Mouse (Mus musculus) embryonic facial prominence, embryonic 11.5 days (tissue): ENCODE measurements around the gene Pgam1. TPM values are rescaled to one million over a fixed set of nuclear protein-coding genes. Genes with fewer than 3 reads are reported as not detected.

Experiments used
- ATAC-seq: fragments of 200-750 bp; cut with Nextera tagmentation; replicated peaks from 2 replicates; pipeline ENCODE4 v1.8.0; 2017; ENCODE audit warnings: low read depth; ENCODE audit not compliant: insufficient number of reproducible peaks, low FRiP score, low TSS enrichment
- DNase-seq: peaks from one replicate; pipeline ENCODE4 v3.0.0-alpha.2; 2015; ENCODE audit warnings: low spot score
- H3K27ac ChIP-seq: fragments of 300-500 bp; sonication (generic); replicated peaks from 2 replicates; pipeline ENCODE4 v1.5.1; 2014; ENCODE audit warnings: mild to moderate bottlenecking, low read depth, low read length, control low read depth
- H3K27me3 ChIP-seq: fragments of 300-500 bp; sonication (generic); 2 replicates; pipeline ENCODE4 v1.6.1; 2014; ENCODE audit warnings: mild to moderate bottlenecking, low read length, moderate library complexity, mixed read lengths; ENCODE audit not compliant: control insufficient read depth, insufficient read depth
- H3K36me3 ChIP-seq: fragments of 300-500 bp; sonication (generic); replicated peaks from 2 replicates; pipeline ENCODE4 v1.6.1; 2014; ENCODE audit warnings: low read depth, mild to moderate bottlenecking, low read length, moderate library complexity, mixed read lengths; ENCODE audit not compliant: control insufficient read depth, insufficient read depth
- H3K4me1 ChIP-seq: fragments of 300-500 bp; sonication (generic); 2 replicates; pipeline ENCODE4 v1.6.1; 2014; ENCODE audit warnings: low read length, mixed read lengths; ENCODE audit not compliant: control insufficient read depth, insufficient read depth
- H3K4me2 ChIP-seq: fragments of 300-500 bp; sonication (generic); 2 replicates; pipeline ENCODE4 v1.6.1; 2014; ENCODE audit warnings: low read depth, mild to moderate bottlenecking, control low read depth, low read length, moderate library complexity
- H3K4me3 ChIP-seq: fragments of 300-500 bp; sonication (generic); 2 replicates; pipeline ENCODE4 v1.5.1; 2014; ENCODE audit warnings: low read depth, low read length, control low read depth
- H3K9ac ChIP-seq: fragments of 300-500 bp; sonication (generic); replicated peaks from 2 replicates; pipeline ENCODE4 v1.6.1; 2014; ENCODE audit warnings: mild to moderate bottlenecking, control low read depth, low read length
- H3K9me3 ChIP-seq: fragments of 300-500 bp; sonication (generic); replicated peaks from 2 replicates; pipeline ENCODE4 v1.6.1; 2016; ENCODE audit warnings: mild to moderate bottlenecking, low read length, inconsistent platforms, mixed read lengths; ENCODE audit not compliant: control insufficient read depth
- WGBS: fragments of 180-500 bp; shearing (Covaris S2); extraction: QIAGEN DNeasy Blood & Tissue Kit; methylation state at CpG from one replicate; pipeline ENCODE4 v1.1.7; 2014; 5-methylcytosine and 5-hydroxymethylcytosine counted together
- polyA plus RNA-seq: library from polyadenylated mRNA; unstranded; fragments of >200 nt; fragmentation: Nextera tagmentation; extraction: Ambion mirVana; gene quantifications from 2 replicates; pipeline ENCODE4 v1.2.1, GENCODE M21; 2014

Gene Pgam1
- polyA plus RNA-seq, 1 experiment from 2014 or later: 787 TPM

DNA sequence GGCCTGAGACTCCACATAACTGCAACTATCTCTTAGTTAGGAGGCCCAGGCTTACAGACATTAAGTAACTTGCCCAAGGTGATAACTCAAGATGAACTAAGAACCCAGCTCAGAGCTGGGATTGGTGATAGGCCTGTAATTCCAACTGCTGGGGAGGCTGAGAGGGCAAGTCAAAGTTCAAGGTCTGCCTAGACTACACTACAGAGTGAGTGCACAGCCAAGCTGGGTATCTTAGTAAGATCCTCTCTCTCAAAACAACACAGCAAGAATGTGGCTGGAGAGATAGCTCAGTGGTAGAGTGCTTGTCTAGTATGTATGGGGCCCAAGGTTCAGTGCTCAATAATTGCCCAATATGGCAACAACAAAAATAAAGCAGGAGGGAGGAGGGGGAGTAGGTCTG, 23.5 kb upstream of the Pgam1 start:
- no peak overlapping the region for H3K9ac ChIP-seq
- H3K27me3 ChIP-seq: no peaks in the 10 kb centered on the region
- H3K4me3 ChIP-seq: no peak overlapping the region
- no peaks in the 10 kb centered on the region; the same call in none of the 2 replicates for H3K36me3 ChIP-seq
- H3K4me1 ChIP-seq: no peaks in the 10 kb centered on the region
- DNase-seq (no peak), ATAC-seq (no peak)
- no peak overlapping the region for H3K27ac ChIP-seq
- H3K4me2 ChIP-seq: no peak overlapping the region
- H3K9me3 ChIP-seq: no peaks in the 10 kb centered on the region

DNA sequence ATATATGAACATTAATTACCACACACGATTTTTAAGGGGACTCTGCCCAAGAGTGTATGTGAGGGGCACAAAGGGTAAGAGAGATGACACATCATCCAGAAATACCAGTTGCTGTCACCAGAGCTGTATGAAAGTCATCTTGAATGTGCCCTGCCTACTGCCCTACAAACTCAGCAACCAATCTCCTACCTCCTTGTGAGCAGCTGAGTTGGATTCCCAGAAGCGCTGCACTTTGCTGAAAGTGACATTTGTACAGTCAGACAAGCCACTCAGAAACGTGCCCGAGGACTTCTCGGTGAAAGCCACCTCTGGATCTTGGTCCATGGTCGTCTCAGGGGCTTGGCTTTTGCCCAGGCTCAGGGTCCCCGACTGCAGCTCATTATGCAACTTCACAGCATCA, 16.8 kb upstream of the Pgam1 start:
- Histone ChIP-seq H3K27ac (no peak overlapping the region), H3K4me2 (peak overlapping the region; percentile 65), H3K27me3 (no peaks in the 10 kb centered on the region), H3K4me1 (no peaks in the 10 kb centered on the region), H3K9ac (no peak overlapping the region), H3K36me3 (no peaks in the 10 kb centered on the region), H3K4me3 (peak overlapping the region; percentile 75), H3K9me3 (no peaks in the 10 kb centered on the region)
- no peak for DNase-seq
- no peak for ATAC-seq
- WGBS: 62% methylated on average over 7 of the region's 7 CpGs

DNA sequence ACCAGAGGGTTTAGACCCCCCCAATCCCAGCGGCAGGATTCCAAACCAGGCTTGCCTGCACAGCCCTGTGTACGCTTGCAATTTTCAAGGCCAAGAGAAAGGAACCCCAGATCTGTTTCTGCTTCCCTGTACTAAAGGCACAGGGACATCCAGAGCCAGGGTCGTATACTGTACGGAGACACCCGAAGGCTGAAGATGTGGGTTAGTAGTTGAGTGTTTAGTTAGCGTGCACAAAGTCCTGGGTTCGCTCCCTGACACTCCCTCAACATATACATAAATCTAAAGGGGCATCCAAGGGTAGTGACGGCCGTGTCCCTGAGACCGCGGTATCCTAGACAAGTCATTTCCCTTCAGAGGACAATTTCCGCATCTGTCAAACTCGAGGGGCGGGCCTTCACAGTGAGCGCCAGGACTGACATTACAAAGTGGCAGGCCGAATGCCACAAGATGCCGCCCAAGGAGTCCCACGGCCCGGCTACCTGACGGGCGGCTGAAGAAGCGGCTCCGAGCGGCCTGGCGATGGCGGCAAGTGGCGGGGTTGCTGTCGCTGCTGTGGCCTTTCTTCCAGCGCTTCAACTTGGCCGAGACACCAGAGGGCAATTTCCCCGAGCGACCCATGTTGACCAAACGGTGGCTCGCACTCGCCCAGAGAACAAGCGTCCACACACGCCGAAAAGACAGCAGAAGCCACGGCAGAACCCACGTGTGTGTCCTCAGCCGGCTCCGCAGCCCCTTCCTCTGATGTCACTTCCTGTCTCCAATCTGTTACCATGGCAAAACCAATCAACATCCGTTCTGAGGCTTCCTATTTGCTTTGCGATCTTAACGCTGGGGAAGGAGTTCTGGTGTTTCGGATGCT, 16.0 kb upstream of the Pgam1 start, which contains the start of gene Rrp12:
TSS of gene Rrp12 (minus strand) at position 714 of the 859 bp plus-strand sequence.
- DNase-seq: peak; percentile 97
- H3K27ac ChIP-seq: no peak within 1 kb of the TSS
- H3K4me3 ChIP-seq: peak within 1 kb of the TSS; percentile 75
- ATAC-seq: peak; percentile 87
- 1% methylated on average over 46 of the region's 46 CpGs for WGBS
- peak within 1 kb of the TSS; percentile 52 for H3K9ac ChIP-seq
- peak within 1 kb of the TSS; percentile 65 for H3K4me2 ChIP-seq
- no peaks in the 10 kb centered on the region for H3K9me3 ChIP-seq
- no peaks in the 10 kb centered on the region for H3K27me3 ChIP-seq
- no peaks in the 10 kb centered on the region for H3K36me3 ChIP-seq
- H3K4me1 ChIP-seq: no peaks in the 10 kb centered on the region

DNA sequence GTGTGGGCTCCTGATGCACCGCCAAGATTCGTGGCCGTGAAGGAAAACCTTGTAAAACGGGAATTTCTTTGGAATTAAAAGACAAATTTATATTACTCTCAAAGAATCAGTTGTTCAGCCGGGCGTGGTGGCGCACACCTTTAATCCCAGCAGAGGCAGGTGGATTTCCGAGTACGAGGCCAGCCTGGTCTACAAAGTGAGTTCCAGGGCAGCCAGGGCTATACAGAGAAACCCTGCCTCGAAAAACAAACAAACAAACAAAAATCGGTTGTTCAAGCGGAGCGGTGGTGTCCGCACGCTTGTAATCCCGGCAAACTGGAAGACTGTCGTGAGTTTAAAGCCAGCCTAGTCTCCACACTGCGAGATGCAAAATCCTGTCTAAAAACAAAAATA, 15.4 kb upstream of the Pgam1 start:
- Histone ChIP-seq H3K4me3 (peak overlapping the region; percentile 75), H3K4me1 (no peaks in the 10 kb centered on the region)

DNA sequence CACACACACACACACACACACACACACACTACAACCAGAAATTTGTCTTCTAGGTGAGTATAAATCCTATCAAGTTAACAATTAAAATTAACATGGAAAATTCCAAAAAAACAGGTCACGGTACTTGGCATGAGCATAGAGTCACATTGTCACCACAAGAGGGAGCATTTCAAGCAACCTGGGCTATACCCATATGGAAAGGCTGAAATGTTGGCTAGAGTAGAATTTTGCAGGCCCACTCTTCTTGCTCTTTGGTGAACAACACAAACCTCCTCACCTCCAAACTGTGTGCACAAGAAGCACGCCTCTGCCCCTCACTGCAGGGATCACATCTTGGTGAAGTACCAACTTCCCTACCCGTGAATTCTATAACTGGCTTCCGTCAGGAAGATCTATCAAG, 12.9 kb upstream of the Pgam1 start:
- WGBS: 41% methylated on average over 4 of the region's 4 CpGs

More for the DNA sequence above, 15.4 kb upstream of the Pgam1 start:
- Histone ChIP-seq H3K36me3 (no peaks in the 10 kb centered on the region), H3K27me3 (no peaks in the 10 kb centered on the region), H3K9ac (no peak overlapping the region; the same call in 1 of the 2 replicates), H3K4me2 (peak overlapping the region; percentile 65), H3K27ac (no peak overlapping the region), H3K9me3 (no peaks in the 10 kb centered on the region)
- no peak for DNase-seq
- no peak for ATAC-seq
- WGBS: 21% methylated on average over 18 of the region's 18 CpGs

DNA sequence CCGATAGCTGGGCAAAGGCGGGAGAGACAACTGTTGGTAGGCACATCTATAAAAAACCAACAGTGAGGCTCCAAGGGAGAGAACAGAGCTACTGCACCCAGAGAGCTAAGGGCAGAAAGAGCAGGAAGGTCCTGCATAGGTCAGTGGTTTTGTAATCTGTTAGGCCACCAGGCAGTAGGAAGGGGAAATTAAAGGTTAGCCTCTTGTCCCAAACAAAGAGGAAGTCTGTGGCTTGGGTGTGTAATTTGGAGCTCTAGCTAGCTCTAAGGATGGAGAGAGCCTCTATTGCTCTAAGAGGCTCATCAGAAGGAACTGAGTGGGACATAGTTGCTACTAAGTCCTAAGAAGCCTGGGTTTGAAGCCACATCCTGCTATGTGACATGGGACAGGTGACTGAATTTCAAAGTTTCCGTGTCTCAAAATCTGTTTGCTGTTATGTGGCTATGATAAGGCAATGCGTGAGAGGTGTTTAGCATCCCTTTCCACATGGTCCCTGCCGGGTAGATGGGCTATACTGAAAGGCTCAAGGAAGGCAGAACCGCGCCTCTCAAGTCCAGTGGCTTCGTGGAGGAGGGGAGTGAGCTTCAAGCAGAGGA, 11.1 kb upstream of the Pgam1 start:
- Histone ChIP-seq H3K4me2 (no peak overlapping the region), H3K9me3 (no peaks in the 10 kb centered on the region), H3K9ac (no peak overlapping the region), H3K4me3 (no peak overlapping the region), H3K27ac (no peak overlapping the region), H3K4me1 (no peaks in the 10 kb centered on the region), H3K36me3 (no peaks in the 10 kb centered on the region), H3K27me3 (no peaks in the 10 kb centered on the region)
- DNase-seq (no peak), ATAC-seq (no peak)
- WGBS: 84% methylated on average over 8 of the region's 8 CpGs

More for the DNA sequence above, 12.9 kb upstream of the Pgam1 start:
- DNase-seq: peak; percentile 79
- Histone ChIP-seq H3K4me3 (no peak overlapping the region), H3K4me1 (no peaks in the 10 kb centered on the region), H3K9me3 (no peaks in the 10 kb centered on the region), H3K9ac (no peak overlapping the region), H3K27ac (no peak overlapping the region), H3K27me3 (no peaks in the 10 kb centered on the region), H3K36me3 (no peaks in the 10 kb centered on the region), H3K4me2 (no peak overlapping the region)
- ATAC-seq: no peak

DNA sequence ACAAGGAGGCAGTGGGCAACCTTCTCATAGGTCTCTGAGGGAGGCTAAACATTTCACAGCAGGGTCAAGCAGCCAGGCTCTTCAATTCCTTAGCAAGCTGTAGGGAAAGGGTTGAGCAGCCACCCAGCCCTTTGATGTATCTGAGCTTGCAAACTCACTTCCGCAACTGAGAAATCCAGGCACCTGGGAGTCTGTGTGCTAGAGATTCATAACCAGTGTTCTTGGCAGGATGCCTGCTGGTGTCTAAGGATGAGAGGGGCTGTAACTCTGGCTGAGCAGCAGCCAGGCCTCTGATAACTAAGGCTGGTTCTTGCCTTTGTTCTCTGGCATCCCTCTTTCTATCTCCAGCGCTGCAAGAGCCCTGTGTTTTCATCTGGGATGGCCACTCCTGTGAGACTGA, 10.0 kb upstream of the Pgam1 start:
- 61% methylated on average over 2 of the region's 2 CpGs for WGBS
- ATAC-seq (no peak), DNase-seq (no peak)
- Histone ChIP-seq H3K9ac (no peak overlapping the region), H3K4me2 (no peak overlapping the region), H3K27me3 (no peaks in the 10 kb centered on the region), H3K9me3 (no peaks in the 10 kb centered on the region), H3K4me3 (no peak overlapping the region), H3K27ac (no peak overlapping the region), H3K36me3 (no peaks in the 10 kb centered on the region), H3K4me1 (no peaks in the 10 kb centered on the region)
